Mouse (Mus musculus) telencephalon, adult 2 months (tissue): ENCODE measurements at regions not wholly inside any gene's neighbourhood (a gene's known extent, or its start where the extent isn't known, plus 50 kb on each side); places are given as distances from the start of the nearest gene placed in this dataset.
"Not testable (repeated sequence)": the region's sequence is repeated elsewhere in the genome, so short reads cannot be mapped to it uniquely, and the experiment has no call there.

Experiments
- DNase-seq: peaks from one replicate; pipeline ENCODE4 v3.0.0-alpha.2; 2011; ENCODE audit warnings: low read depth, low spot score

DNA sequence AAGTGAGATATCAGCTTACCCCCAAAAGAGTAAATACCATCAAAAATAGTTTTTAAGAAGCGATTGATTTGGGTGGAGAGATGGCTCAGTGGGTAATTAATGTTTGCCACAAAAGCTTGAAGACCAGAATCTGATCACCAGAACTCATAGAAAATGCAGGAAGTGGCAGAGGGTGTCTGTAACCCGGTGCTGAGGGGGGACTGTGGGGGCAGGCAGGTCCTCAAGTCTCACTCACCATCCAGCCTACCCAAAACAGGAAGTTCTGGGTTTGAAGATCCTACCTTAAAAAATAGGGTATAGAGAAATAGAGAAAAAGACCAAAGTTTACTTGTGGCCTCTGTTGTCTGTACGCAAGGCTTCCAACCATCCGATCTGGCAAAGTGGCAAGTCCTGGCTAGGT is 190.3 kb upstream of the Plcz1 start:
- no peak for DNase-seq

DNA sequence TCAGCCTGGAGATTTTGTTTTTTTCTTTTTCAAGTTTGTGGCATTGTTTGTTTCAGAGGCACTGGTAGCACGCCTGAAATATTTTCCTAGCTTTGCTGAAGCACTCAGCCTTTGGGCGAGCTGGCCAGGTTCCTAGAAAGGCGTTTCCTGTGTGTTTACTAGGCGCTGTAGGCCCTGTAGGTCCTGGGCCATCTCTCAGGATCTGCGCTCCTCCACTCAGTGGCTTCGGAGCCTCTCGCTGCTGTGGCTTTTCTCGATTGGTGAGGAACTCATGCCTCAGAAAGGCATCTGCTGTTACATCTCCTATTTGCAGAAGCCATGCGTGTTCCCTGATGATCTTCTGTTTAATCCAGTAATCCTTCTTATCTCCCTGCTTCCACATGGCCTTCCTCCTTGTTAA is 188.0 kb upstream of the Plcz1 start:
- DNase-seq, result no peak

DNA sequence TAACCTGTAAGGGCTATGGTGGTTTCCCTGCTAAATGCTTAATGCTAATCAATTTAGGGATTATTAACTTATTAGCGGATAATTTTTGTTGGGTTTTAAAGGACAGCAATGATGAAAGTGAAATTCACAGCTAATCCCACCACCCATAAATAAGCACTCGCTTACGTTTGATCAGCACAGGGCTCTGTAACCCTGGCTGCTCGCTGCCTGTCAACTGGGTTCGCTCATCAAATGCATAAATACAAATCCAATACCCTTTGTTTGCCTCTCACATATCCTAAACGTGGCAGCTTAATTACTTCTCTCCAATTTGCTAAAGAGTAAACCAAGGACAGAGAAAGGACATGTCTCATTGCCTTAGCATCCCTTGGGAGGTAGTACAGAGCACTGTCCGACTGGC is 187.5 kb upstream of the Plcz1 start:
- DNase-seq, result no peak

DNA sequence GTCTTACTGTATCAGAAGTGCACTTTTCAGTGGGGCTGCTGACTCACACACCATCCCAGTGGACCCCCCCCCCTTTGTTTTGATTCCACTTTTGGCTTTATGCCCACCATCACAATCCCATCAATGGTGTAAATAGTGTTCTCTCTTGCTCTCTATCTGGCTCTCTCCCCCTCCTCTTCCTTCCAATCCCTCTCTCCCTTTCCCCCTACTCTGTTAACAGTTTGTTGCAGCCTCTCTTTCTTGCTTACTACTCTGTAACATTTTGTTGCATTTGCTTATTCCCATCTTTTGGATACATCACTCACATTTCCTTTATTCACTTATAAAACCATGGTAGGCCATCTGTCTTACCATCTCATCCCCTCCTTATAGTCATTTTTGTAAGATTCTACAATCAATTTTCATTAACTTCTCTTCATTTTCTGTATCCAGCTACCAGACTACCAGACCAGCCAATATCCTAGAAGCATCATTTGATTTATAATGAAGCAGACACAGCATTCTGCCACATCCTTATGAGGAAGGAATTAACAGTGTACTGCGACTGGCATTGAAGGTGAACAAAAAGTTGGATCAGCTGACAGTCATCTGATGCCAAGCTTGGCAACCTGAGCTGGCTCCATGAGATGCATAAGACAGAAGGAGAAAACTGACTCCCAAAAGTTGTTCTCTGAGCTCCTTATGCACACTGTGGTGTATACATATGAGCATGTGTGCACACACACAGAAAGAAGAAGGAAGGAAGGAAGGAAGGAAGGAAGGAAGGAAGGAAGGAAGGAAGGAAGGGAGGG is 181.5 kb upstream of the Plcz1 start:
- no peak for DNase-seq

DNA sequence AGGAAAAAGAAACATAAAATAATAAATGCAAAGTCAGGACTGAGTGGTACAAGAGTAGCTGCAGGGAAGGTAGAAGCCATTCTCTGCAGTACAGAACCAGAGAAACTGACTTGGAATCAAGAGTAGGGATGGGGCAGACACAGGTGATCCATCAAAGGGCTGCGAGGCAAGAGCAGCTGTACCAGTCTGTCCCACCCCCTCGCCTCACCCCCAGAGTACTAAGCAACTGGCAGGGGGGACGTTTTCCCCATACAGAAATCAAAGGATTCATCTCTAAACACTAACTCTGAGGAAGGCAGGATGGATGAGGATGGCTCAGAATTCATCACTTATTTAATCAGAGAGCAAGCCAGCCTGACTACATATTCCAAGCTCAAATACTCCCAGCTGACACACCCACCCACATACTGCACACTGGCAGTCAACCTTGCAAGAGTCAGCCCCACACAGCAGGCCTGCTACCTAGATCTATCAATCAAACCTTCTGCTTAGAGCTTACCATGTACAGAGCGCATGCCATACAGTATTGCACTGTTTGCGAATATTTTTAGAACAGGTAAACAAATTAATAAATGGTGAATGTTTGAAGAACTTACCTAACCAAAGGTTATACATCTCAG is 180.5 kb upstream of the Plcz1 start:
- DNase-seq, result peak; percentile 38

DNA sequence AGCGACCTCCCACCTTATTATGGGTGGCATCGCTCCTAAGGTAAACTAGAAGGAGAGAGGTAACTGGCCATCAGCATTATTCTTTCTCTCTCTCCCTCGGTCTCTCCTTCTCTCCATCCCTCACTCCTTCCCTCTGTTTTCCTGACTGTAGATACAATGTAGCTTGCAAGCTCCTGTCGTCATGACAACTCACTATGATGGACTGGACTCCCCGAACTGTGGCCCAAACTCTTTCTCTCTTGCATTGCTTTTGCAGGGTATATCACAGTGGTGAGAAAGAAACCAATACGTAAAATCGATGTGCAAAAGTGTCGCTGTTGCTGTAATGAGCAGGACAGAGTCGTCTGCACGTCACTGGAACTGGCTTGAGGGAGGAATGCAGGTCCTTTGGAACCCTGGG is 177.5 kb upstream of the Plcz1 start:
- no peak for DNase-seq

DNA sequence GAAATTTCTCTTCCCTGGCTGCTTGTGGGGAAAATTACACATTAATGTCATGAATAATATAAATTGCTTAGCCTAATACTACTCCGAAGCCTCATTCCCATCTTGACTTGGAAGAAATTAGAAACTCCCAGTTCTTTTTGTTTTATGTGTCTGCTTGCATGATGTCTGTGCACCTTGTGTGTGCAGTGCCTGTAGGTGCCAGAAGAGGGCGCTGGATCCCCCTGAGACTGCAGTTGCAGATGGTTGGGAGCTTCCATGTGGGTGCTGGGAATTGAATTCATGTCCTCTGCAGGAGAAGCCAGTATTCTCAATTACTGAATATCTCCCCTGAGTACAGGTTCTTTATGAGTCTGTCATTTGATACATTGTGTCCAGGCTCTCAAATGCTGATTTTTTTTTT is 171.1 kb upstream of the Plcz1 start:
- no peak for DNase-seq

DNA sequence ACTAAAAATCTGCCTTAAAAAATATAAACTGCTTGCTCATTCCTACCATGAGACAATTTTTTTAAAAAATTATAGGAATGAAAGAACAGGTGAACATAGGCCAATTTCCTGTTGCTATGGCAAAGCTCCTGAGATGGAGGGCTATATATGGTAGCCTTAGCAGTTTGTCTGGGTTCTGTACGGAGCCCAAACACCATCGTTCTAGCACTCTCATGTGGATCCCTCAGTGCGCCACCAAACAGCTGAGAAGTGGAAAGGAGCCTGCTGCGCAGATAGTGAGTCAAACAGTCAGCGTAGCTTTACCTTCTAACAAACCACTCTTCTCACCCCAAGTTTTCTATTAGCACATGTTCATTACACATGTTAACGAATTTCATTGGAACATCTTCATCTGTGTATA is 168.9 kb upstream of the Plcz1 start:
- DNase-seq, result peak; percentile 28

DNA sequence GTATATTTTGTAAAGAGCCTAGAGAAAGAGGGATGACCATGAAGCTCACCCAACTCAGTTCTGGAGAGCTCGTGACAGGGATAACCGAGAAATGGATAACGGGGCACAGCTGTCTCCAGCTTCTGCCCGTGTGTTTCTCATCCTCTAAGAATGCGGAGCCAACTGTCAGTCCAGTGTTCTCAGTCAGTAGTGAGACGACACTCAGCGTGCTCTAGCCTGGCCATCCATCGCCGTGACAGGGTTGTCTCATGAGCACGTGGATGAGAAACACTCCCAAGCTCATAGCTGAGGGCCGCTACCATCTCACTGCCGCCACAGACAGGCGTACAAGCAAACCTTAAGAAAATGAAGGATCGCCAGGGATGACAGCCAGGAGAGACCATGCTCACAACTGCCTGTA is 167.8 kb upstream of the Plcz1 start:
- no peak for DNase-seq

DNA sequence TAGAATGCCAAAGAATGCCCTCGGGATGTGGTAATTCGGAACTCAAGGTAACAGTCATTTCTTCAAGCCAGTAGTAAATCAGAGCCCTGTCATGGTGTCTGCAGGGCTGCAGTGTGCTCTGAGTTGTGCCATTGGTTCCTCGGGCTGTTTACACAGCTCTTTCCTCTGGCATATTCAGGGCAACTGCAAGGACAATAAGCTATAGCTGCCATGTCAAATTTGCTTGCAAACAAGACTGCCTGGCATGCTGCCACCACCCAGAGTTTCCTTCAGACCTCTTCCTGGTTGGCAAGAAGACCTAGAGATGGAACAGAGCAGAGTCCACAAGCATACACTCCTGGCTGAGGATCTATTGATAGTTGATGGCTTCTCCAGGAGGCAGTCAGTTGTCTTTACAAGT is 167.1 kb upstream of the Plcz1 start:
- no peak for DNase-seq

DNA sequence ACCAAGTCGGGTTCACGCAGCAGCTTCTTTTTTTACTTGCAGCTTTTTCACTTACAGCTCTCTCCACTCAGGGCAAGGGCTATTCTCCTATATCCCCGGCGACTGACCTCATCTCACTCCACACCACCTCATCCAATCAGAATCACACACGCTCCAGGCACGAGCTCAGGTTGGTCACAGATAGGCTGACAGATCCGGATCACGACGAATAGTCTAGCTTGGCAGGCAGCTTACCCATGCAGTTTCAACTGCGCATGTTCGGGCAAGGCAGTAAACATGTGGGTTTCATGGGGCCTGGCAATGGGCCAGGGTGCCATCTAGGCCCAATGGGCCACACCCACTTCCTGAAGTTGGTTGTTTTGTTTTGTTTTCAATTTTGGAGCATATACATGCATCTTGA is 165.4 kb upstream of the Plcz1 start:
- DNase-seq, result not testable (repeated sequence)

DNA sequence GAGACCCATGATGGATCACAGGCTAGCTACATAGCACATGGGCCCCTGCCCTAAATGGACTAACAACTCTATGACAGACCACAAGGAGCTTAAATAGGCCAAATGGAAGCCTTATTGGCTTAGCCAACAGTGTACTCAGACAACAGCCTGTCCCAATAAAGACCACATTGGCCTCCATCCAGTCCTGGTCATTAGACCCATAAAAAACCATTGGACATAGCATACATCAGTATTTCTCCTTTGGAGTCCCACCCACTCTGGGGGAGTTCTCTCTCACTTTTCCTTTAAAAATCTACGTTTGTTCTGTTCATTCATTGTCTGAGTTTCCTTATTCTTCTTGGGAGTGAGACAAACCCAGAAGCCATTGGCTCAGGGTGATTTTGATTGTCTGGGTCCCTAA is 160.1 kb upstream of the Plcz1 start:
- DNase-seq, result no peak

DNA sequence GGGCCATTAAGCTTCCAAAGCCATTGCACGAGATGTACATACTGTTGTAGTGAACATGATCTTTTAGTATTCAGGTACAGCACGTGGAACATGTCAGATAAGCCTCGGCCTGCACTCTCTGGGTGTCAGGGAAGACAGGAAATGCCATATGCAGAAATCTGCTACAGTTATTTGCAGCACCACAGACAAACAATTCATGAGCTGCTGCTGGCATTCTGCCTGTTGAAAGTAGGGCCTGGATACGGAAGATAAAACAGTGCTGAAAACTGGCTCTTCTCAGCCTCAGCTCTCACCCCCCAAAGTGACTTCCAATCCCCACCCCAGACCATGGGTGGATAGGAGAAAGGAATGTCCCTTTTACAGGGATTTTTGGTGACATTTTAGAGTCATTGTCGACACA is 159.1 kb upstream of the Plcz1 start:
- DNase-seq, result no peak

DNA sequence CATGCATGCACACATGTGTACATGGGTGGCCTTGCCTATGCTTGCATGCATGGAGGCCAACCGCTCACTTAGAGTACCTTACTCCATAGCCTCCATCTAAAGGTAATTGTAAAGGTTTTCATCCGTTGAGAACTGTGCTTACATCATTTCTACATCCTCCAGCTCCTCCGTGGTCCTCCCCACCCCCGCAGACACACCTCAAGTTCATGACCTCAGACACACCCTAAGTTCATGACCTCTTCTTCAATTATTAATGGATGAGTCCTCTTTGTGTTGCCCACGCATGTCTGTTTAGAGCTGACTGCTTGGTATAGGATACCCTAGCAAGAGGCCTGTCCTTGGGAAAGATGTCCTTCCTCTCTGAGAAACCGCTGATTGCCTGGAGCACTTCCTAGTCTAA is 156.8 kb upstream of the Plcz1 start:
- no peak for DNase-seq

DNA sequence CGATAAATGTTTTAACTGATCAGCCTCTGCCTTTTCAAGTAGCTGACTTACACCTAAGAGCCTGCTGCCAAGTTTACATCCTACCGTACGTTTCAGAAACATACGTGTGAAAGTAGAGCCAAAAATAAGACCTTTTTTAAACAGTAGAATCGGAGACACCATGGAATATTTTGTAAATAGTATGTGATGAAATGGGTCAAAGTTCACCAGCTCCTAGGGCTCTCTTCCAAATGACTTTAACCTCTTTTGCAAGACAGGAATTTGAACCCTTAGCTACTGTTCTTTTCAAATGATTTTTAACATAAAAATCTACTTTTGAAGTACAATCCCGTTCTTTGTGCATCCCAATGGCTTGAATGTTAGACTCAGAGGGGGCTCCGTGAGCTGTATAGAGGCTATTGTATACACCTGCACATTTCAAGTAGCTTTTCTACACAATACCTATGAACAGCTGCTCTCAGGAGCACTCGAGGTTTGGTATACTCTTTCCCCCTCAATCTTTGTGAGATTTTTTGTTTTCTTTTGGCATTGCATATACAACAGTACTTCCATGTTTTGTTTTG is 155.9 kb upstream of the Plcz1 start:
- no peak for DNase-seq

DNA sequence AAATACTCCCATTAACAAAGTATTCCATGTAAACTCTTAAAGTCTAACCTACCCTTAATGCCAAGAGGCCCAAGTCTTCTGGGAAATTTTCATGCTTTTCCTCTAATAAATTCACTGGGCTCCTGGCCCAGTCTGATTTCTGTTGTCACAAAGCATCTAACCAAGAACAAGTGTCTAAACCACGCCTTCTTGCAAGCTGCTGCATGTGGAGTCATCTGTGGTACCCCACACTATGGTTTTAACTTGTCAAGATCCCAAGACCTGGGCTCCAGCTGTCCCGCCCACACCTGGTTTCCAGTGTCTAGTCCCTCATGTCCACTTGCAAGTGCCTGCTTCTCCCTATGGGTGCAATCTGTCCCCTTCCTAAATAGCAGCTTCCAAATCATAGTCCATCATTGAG is 153.0 kb upstream of the Plcz1 start:
- peak; percentile 44 for DNase-seq

DNA sequence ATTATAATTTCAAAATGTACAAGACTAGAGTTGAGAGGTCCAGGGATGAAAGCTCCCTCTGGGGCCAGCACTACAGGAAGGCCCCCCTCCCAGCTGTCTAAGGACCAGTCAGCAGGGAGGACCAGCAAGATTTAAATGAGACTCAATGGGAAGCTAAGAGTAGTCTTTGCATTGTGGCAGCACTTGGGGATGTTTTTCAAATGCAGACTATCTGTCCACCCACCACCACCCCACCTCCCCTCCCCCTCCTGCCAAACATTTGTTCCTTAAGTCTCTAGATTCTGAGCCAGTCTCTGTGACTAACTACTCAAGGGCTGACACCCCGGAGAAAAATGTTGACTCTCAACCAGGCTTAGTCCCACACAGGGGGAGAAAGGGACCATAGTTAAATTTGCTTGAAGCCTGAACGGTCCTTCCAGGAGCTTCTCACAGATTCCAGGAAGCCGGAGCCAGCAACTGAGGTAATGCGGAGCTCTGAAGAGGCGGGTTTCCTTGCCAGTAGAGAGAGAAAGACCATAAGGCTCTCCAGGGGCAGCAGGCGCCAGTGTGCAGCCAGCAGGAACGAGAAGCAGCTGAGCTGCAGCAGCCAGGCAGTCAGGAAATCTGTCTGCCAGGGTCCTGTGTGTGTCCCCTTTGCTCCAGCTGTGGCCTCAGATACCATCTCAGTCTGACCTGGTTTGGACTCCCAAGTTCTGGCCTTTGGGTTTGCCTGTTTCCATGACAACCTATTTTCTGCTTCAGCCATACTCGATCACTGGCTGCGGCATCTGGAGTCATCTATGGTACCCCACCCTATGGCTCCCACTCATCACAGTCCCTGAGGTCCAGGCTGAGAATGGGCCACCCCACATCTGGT is 152.1 kb upstream of the Plcz1 start:
- DNase-seq, result peak; percentile 35

DNA sequence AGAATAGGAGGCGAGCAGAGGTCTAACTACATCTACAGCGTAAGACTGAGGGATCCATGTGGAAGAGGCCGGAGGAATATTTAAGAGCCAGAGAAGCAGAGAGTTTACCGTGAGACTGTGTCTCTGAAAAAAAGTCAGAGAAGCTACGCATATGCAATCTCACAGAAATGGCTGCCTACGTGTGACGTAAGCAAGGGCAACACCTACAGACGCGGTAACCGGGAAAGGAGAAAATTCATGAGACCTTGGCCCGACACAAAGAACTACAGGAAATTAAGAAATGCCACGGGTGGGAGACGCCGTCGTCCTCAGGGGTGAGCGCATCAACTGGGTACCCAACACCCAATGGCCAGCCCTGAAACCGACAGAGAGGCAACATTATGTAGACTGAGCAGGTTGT is 151.3 kb upstream of the Plcz1 start:
- DNase-seq, result no peak

DNA sequence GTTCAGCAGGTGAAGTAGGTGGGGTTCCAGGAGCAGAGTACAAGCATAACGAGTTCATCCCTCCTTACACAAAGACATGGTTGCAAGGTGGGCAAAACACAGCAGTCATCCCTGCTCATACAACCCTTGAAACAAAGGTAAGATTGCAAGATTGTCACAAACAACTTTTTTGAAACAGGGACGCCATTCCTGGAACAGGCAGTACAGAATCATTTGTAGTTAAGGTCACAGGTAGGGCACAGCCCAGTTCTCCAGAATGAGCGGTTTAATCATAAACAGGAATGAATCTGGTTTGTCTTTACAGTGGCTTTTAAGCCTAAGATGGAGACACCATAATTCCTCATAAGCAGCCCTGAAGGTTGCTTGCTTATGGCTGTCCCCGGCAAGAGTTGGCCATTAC is 150.1 kb upstream of the Plcz1 start:
- DNase-seq, result no peak

DNA sequence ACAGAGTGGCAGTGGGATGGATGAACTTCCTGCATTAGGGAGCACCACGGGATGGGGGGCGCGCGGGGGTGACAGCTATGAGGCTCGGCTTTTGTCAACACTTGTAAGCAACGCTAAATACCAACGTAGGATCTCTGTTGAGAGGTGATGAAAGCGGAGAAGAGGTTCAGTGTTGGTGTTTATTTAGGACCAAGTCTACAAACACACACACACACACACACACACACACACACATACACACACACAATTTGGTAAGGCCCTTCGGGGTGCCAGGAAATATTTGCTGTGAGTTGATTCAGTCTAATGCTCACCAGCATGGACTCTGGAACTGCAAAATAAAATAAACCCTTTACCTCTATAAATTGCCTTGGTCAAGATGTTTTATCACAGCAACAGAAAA is 148.3 kb upstream of the Plcz1 start:
- DNase-seq, result no peak

DNA sequence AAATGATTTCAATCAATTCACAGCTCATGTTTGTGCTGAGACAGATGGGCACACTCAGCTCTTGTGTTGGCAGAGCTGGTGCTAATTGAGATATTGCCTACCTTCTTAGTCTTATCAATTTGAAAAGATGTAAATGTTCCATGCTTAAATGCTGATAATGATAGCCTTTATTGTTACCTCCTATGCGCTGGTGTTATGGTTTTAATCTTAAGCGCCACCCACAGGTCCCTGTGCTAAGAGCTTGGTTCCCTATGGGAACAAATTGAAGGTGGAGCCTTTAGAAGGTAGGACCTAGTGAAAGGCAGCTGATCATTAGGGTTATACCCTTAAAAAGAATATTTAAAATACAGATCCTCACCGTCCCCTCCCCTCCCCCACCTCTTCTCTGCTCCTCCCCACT is 146.5 kb upstream of the Plcz1 start:
- DNase-seq, result no peak

DNA sequence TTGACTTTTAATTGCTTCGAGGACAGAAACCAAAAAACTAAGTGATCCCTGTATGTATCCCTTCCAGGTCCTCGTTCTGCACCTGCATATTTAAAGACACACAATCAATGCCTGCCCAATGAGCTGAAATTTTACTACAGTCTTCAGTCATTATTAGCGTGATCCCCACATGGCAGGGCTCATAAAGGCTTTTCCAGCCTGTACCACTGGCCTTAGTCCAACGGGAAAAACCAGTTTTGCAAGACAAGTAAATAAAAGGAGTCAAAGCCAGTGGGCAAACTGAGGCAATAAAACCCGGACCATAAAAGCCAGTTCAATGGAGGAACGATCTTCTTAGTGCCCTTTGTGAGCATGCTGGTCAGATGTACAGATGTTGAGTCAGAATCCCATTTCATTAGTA is 145.8 kb upstream of the Plcz1 start:
- DNase-seq, result no peak
